Mouse (Mus musculus): Measurements from ENCODE around the gene Trip13. TPM values are rescaled to one million over a fixed set of nuclear protein-coding genes. Genes with fewer than 3 reads are reported as not detected.

Gene Trip13
- polyA plus RNA-seq, 1 experiment from 2014 or later, result 78.8 TPM

GRCm38 (mm10) chr13:73879824-73880223, 57.8 kb downstream of the Trip13 start:
- no peaks in the 10 kb centered on the region for H3K27me3 ChIP-seq (ENCODE audit: poor library complexity, severe bottlenecking)
- WGBS, result 86% methylated on average over 5 of the region's 5 CpGs
- peaks cover 5% of the 10 kb centered on the region; the same call in 1 of the 2 replicates for H3K9me3 ChIP-seq
- no peaks in the 10 kb centered on the region for H3K4me1 ChIP-seq
- no peak overlapping the region for H3K4me3 ChIP-seq
- no peak overlapping the region for H3K27ac ChIP-seq
- H3K36me3 ChIP-seq (replicated peaks), result no peaks in the 10 kb centered on the region
- DNase-seq (ENCODE audit: extremely low spot score, low spot score), result no peak

GRCm38 (mm10) chr13:73872159-73872558, 65.4 kb downstream of the Trip13 start:
- 77% methylated on average over 2 of the region's 2 CpGs for WGBS
- peaks cover 12% of the 10 kb centered on the region for H3K4me1 ChIP-seq
- no peak overlapping the region for H3K27ac ChIP-seq

More at GRCm38 (mm10) chr13:73872159-73872558, 65.4 kb downstream of the Trip13 start:
- H3K9me3 ChIP-seq, result no peaks in the 10 kb centered on the region
- H3K4me3 ChIP-seq, result no peak overlapping the region
- H3K36me3 ChIP-seq (replicated peaks), result no peaks in the 10 kb centered on the region
- H3K27me3 ChIP-seq (ENCODE audit: poor library complexity, severe bottlenecking), result no peaks in the 10 kb centered on the region
- no peak for DNase-seq (ENCODE audit: extremely low spot score, low spot score)

Small RNA genes within 50 kb of the gene (microRNA-seq; reads per million reads assigned to microRNA genes)
- gene Gm25197, result not detected

Other genes starting within 250 kb of the Trip13 start
- gene Slc6a19, start 232.9 kb downstream of the Trip13 start, polyA plus RNA-seq (2016; fragmentation: Nextera tagmentation; extraction: Ambion mirVana), result 0.06 and 0.10 TPM in 2 replicates
- 57.2 and 57.5 TPM in 2 replicates for gene Slc12a7, start 204.7 kb downstream of the Trip13 start, polyA plus RNA-seq (2016; fragmentation: Nextera tagmentation; extraction: Ambion mirVana)
- gene Nkd2, start 90.2 kb downstream of the Trip13 start, polyA plus RNA-seq (2016; fragmentation: Nextera tagmentation; extraction: Ambion mirVana), result 15.9 and 16.3 TPM in 2 replicates
- gene Brd9, start within 50 bp of the Trip13 start, polyA plus RNA-seq (2016; fragmentation: Nextera tagmentation; extraction: Ambion mirVana), result 52.6 and 53.6 TPM in 2 replicates
- gene Zdhhc11, start 26.1 kb upstream of the Trip13 start, polyA plus RNA-seq (2016; fragmentation: Nextera tagmentation; extraction: Ambion mirVana), result not detected in 2 replicates
- 1.4 and 2.0 TPM in 2 replicates for gene Tppp, start 71.6 kb upstream of the Trip13 start, polyA plus RNA-seq (2016; fragmentation: Nextera tagmentation; extraction: Ambion mirVana)
- gene Cep72, start 124.5 kb upstream of the Trip13 start, polyA plus RNA-seq (2016; fragmentation: Nextera tagmentation; extraction: Ambion mirVana), result 23.7 and 25.7 TPM in 2 replicates
- not detected in 2 replicates for gene Slc9a3, start 183.7 kb upstream of the Trip13 start, polyA plus RNA-seq (2016; fragmentation: Nextera tagmentation; extraction: Ambion mirVana)